Mouse (Mus musculus) neutrophil, adult 5-6 weeks (primary cell): ENCODE results near the gene Syngr1. TPM values are rescaled to one million over a fixed set of nuclear protein-coding genes. Genes with fewer than 3 reads are reported as not detected.

Source experiments
- ATAC-seq: fragments of 151-379, 151-347 bp; 2 replicates; pipeline ENCODE4 v1.8.0; 2017; ENCODE audit warnings: mild to moderate bottlenecking, moderate TSS enrichment; ENCODE audit not compliant: insufficient number of reproducible peaks, poor library complexity, low FRiP score, severe bottlenecking; ENCODE audit errors: extremely low read depth
- total RNA-seq: library from RNA; stranded (forward); fragments of 200-1000 nt; gene quantifications from 2 replicates; pipeline ENCODE4 v1.2.3, GENCODE M21; 2017

Syngr1 gene
- total RNA-seq, 1 experiment from 2014 or later, result not detected

GRCm38 (mm10) chr15:80133682-80134449 is 42.7 kb downstream of the Syngr1 start:
- ATAC-seq, result 0 out of 2 replicates have a peak, but pooled peaks have one; percentile 22

GRCm38 (mm10) chr15:80134450-80134847 is 43.3 kb downstream of the Syngr1 start:
- ATAC-seq, result no peak

GRCm38 (mm10) chr15:80135499-80135898 is 44.4 kb downstream of the Syngr1 start:
- no peak for ATAC-seq

DNA sequence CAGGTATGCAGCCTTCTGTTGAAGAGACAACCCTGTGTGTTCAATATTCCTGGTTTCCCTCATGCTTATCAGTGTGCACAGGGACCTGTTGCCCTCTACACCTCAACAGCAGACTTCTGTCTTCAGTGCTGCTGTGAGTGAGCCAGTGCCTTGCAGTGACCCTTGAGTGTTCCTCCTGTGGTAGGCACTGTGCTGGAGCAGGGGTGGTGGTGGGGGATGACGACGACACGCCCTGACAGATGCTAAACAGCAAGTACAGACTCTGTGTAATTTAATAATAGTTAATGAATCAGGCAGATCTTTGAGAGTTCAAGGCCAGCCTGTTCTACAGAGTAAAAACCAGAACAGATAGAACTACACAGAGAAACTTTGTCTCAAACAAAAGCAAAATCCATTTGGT is 45.5 kb downstream of the Syngr1 start:
- ATAC-seq, result no peak

DNA sequence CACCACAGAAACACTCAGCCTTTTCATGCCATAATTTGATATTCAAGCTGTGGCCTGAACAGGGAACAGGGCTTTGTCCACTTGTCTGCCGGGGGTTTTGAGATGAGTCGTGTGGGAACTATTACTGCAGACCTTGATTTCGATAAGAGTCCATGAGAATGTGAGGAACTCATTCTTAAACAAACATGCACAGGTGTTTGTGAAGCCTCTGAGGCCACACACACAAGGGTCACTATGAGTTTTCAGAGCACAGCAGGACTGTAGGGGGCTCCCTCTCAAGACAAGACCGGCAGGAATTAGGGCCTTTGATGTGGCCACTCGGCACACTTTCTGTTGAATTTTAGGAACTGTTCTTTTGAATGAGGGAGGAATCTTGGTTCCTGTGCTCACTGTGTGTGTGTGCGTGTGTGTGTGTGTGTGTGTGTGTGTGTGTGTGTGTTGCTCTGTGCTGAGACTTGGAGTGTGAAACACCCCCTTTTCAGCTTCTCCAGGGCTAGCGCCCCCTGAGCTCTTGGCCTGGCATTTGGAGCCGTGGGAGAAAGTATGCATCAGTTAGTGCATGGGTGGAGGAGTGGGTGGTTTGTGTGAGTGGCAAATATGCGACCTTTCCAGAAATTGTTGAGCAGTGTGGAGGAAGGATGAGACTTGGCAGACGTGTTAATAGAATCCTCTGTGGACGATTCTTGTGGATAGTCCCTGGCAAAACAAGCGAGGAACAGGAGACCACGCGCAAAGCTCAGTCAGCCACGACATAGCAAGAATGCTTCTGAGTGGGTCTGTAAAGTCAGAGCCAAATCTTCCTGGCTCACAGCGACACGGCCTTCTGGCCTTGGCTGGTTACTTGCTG is 47.0 kb downstream of the Syngr1 start:
- no peak for ATAC-seq

GRCm38 (mm10) chr15:80140302-80140701 is 49.2 kb downstream of the Syngr1 start:
- ATAC-seq, result no peak

DNA sequence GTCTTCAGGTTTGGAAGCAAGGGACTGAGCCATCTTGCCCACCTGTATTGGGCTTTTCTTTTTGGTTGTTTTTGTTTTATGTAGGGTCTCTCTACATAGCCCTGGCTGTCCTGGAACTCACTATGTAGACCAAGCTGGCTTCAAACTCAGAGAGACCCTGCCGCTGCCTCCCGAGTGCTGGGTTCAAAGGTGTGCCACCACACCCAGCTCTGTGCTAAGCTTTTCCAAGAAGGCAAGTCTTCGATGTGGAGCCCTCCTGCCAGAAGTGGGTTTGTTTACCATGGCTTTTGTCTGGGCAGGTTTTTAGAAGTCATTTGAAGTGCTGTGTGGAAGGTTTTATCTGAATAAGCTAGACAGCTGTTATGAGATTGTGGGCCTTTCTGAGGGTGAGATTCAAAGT is 49.7 kb downstream of the Syngr1 start:
- ATAC-seq, result no peak

GRCm38 (mm10) chr15:80142130-80142529 is 51.0 kb downstream of the Syngr1 start:
- ATAC-seq, result no peak

DNA sequence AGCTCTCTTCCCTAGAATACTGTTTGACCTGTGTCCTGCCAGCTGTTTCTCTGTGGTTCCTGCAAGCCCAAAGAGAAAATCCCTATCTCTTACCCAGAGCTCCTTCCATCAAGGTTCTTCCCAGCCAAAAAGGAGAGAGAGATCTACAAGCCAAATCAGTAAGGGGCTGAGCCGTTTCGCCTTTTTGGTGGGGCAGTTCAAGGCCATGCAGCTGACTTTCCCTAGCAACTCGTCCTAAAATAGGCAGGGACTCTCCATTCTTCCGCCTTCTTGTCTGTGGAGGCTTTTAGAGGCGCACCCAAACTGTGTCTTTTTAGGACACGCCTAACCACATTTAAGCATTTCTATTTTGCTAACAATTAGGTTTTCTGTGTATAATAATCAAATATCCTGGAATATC is 52.6 kb downstream of the Syngr1 start:
- no peak for ATAC-seq

DNA sequence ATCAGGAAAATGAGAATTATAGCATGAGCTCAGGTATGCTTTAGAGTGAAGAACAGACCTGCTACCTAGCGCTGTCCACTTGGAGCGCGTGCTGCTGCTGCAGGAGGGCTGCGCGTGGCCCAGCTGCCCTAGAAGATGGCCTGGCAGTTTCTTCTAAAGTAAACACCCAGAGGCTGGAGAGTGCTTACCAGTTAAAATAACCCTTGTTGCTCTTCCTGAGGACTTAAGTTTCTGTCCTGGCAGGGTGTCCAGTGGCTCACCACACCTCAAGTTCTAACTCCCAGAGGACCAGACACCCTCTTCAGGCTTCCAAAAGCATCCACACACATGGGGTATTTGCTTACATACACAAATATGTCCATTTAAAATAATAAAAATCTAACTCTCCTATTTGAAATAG is 54.3 kb downstream of the Syngr1 start:
- ATAC-seq, result no peak

- ATAC-seq, result no peak
Observed at GRCm38 (mm10) chr15:80146153-80146552, 55.0 kb downstream of the Syngr1 start.

- ATAC-seq, result no peak
Observed at GRCm38 (mm10) chr15:80147090-80147489, 56.0 kb downstream of the Syngr1 start.

DNA sequence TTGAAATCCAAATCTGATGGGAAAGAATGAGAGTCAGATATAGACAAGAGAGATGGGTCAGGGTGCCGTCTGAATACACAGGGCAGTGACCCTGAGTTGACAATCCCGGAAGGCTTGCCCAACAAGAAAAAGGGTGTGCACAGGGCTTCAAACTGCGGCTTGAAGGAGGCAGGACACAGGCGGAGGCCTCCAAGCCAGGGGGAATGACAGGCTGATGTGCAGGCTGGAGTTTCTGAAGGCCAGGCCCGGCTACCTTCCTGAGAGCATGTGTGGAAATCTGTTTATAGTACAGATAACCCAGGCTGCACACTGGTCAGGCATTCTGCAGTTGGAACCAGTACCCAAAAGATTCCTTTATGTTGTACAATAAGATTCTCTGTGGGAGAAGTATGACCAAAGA is 56.4 kb downstream of the Syngr1 start:
- ATAC-seq, result no peak

DNA sequence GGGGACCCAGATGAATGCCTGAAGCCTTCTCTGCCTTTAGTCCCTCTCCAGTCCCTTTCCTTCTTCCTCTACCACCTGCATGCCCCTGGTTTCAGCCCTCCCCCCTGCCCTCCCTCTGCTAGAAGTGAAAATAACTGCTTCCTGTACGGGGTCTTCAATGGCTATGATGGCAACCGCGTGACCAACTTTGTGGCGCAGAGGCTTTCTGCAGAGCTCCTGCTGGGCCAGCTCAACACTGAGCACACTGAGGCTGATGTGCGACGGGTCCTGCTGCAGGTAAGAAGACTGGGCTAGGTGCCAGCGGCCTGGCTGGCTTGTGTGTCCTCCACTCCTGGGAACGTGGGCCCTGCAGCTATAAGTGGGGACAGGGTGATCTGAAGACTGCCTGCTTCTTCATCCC is 57.4 kb downstream of the Syngr1 start:
- no peak for ATAC-seq

DNA sequence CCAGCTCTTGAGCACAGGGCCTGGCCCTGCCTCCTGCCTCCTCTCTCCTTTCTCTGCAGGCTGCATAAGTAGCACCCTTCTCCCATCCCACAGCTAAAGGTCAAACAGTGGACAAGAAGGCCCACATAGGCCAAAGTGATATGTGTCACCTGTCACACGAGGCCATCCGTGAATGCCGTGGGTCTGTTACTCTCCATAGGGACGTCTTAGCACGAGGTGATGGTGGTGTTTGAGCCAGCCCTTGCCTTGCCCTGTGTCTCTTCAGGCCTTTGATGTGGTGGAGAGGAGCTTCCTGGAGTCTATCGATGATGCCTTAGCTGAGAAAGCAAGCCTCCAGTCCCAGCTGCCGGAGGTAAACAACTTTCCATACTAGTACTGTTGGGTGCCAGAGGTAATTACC is 58.4 kb downstream of the Syngr1 start:
- ATAC-seq, result no peak

GRCm38 (mm10) chr15:80152663-80153062 is 61.5 kb downstream of the Syngr1 start:
- ATAC-seq, result no peak

GRCm38 (mm10) chr15:80153757-80154156 is 62.6 kb downstream of the Syngr1 start:
- no peak for ATAC-seq

DNA sequence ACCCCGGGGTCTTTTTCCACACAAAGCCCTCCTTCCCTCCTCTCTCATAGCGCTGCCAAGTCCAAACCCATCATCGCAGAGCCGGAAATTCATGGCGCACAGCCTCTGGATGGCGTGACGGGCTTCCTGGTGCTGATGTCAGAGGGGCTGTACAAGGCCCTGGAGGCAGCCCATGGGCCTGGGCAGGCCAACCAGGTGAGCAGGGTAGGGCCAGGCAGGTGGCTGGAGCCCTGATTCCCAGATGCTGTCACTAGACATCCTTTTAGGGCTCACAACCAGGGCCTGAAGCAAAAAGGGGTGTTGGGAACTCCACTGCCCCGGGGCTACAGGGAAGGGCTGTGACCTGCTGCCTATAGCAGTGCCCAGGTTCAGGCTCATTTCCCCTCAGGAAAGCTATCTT is 64.6 kb downstream of the Syngr1 start:
- no peak for ATAC-seq

DNA sequence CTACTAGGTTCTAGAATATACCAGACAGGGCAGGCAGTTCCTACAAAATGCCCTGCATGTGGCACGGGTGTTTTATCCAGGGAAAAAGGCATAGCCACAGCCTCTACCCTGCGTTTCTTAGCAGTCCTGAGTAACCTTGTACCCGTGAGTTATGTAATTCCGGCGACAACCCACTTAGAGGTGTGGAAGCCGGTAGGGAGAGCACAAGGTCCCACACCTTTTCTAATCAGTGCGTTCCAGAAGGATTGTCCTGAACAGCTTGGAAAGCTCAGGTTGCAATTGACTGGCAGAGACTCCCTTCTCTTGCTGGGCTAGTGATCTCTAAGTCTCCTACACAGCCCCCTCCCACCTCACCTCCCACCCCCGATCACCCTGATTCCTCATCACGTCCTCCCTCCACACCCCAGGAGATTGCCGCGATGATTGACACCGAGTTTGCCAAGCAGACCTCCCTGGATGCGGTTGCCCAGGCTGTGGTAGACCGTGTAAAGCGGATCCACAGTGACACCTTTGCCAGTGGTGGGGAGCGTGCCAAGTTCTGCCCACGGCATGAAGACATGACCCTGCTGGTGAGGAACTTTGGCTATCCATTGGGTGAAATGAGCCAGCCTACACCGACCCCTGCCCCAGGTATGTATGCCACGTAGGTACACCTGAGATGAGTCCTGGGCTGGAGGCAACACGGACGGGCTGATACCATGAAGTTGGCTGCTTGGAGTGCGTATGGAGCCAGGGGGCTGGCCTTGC is 66.2 kb downstream of the Syngr1 start:
- no peak for ATAC-seq
